Mouse (Mus musculus): ENCODE measurements around the gene St3gal2.

DNA sequence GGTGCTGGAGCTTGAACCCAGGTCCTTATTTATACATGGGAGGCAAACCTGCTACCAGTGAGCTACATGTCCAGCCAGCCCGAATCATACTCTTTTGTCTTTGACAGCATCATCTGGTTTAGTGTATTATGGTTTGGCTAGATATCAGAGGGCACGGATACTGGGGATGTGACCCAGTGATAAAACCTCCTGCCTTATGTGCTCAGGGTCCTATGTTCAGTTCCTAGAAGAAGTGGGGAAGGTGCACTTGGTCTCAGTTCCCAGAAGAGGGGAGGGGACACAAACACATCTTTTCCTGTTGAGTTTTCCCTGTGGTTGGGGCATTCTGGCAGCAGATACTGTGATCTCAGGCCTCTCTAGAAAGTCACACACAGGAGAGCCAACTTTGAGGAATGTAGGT is 13.6 kb downstream of the St3gal2 start:
- TF ChIP-seq CTCF (IDR thresholded peaks at IDR 0.05; ENCODE audit: low read depth) (no peak), EP300 (optimal IDR thresholded peaks at IDR 0.05) (no peak)

All from stomach, postnatal 0 days (tissue).